Mouse (Mus musculus): ENCODE data around the gene Baiap2l2. TPM values are rescaled to one million over a fixed set of nuclear protein-coding genes. Genes with fewer than 3 reads are reported as not detected.

Gene Baiap2l2
- total RNA-seq, 2 experiments from 2014 or later, result 0.27 TPM; not detected in 1

DNA sequence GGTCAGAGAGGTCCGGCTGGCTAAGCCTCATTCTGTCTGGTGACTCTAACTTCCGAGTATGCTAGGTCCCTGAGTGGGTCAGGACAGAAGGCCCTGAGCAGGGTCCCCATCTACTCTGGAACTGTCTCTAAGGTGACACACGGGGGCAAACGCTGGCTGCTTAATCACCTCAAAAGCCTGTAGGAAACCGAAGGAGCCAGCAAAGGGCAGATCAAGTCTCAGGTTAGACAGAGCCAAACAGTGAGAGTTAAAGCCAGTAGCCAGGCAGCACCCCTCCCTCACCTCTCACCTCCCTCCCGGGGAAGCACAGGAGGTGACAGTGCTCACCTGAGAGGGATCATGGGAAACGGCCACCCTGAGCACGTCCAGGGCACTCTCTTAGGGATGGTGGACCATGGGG lies 18.4 kb upstream of the Baiap2l2 start:
- ATAC-seq (replicated peaks; ENCODE audit: poor library complexity), result no peak

DNA sequence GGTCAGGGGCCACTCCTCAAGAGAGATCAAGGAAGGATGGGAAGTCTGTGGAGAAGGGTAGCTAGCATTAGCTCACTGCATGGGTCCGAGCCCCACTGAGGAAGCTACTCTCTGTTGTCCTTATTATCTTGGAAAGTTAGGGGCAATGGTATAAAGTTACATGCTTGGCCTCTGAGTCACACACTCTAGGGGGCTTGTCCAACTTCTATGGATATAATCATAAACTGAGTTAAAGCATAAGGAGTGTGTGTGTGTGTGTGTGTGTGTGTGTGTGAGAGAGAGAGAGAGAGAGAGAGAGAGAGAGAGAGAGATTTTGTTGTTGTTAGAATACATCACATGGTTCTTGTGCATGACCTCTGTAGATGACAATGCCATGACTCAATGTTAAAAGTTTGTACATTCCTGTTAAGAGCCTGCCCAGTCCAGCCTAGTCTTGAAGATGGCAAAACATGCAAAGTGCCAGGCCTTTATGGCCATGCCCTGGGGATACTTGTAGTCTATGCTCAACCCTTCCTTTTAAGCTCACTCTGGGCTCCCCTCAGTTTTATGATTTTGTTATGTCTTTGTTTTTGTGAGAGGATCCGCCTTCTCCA lies 14.3 kb upstream of the Baiap2l2 start:
- no peak for ATAC-seq (replicated peaks; ENCODE audit: poor library complexity)

DNA sequence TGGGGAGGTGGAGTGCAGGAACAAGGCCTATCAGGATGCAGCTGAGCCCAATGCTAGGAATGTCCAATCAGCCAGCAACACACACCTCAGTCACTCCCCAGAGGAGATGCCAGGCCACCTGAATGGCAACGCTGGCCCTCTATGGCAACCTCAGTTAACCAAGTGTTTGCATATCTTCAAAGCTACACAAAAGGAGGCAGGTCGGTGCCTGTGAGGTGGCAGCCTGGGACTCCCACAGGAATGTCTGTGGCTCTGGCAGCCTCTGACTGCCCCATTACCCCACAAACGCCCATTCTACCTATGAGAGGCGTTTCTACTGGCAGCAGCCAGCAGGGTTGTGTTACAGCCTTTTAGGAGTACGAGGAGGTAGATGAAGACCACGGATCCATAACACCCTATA lies 13.2 kb upstream of the Baiap2l2 start:
- ATAC-seq (replicated peaks; ENCODE audit: poor library complexity), result no peak

DNA sequence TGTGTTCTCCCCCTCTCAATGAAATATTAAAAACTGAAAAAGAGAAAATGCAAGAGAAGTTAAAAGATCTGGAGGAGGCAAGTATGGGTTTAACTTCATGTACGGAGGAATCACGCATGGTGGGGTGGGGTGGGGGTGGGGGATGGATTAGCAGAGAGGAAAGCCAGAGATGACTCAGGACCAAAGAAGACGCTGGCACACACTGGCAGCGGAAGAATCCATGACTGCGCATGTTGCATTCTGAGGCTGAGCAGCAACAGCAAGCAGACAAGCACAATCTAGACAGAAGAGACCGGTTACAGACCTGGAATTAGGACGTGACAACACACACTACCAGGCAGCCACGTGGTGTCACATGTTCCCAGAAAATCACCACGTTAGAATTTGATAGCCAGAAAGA lies 7.4 kb upstream of the Baiap2l2 start:
- no peak for ATAC-seq (replicated peaks; ENCODE audit: poor library complexity)

DNA sequence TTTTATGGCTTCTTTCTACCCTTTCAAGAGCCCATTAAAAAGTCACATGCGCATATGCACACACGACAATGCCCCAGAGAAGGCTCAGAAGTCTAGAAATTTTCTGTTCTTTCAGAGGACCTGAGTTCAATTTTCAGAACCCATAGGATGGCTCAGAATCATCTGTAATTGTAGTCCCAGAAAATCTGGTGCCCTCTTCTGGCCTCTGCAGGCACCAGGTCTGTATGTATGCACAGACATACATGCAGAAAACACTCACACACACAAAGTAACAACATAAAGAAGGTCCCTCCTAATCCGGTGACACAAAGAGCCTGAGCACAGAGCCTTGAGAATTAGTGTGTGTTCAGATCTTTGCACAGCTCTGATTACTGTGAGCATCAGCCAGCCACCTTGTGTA lies 5.0 kb upstream of the Baiap2l2 start:
- ATAC-seq (replicated peaks; ENCODE audit: poor library complexity), result no peak

DNA sequence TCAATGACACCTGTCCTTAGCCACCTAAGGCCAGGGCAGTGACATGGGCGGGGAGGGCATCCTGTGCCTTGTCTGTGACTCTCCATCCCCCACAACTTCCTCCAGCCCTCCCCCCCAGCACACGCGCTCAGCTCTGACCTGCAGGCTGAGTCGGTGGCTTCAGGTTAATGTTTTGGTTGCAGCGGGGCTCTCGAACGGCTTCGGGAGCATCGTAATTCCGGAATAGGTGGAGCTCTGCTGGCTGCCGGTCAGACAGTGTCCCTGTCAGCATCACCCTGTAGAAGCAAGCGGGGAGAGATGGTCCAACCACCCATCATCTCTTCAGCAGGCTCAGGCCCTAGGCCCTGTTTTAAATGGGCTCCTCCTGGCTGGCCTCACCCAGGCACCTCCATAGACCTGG lies 4.1 kb upstream of the Baiap2l2 start:
- ATAC-seq (replicated peaks; ENCODE audit: poor library complexity), result no peak

DNA sequence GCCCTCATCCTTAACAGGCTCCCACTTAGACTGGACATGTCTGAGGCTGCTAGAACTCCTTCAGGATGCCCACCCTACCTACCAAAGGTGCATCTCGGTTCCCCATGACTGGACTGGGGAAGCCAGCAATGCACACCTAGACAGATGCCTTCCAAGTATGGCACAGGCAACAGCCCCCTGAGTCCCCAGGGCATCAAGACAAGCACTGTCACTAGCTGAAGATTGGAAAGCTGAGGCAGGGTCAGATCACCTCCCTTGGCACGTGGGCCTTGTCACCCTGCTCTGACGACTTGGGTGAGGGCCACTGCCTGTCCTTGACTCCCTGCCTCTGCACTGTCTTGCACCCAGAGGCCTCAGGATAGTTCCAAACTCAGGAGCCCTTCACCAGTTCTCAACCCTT lies 3.0 kb upstream of the Baiap2l2 start:
- no peak for ATAC-seq (replicated peaks; ENCODE audit: poor library complexity)

DNA sequence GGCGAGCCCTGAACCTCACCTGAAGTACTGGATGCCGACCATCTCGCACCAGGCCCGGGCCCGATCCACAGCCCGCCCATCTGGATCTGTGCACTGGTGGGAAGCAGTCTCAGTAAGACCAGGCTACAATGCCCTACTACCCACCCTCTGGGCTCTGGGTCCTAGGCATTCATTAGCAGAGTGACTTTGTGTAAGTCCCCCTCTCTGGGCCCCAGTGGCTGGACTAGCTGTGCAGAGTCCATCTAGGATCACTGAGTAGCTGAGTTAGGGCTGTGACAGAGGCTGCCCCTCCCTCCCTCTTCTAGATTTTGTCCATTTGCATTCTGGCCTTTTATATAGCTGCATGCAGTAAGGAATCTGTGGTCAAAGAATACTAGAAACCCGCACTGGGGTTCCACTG lies 1.8 kb upstream of the Baiap2l2 start:
- ATAC-seq (replicated peaks; ENCODE audit: poor library complexity), result no peak

DNA sequence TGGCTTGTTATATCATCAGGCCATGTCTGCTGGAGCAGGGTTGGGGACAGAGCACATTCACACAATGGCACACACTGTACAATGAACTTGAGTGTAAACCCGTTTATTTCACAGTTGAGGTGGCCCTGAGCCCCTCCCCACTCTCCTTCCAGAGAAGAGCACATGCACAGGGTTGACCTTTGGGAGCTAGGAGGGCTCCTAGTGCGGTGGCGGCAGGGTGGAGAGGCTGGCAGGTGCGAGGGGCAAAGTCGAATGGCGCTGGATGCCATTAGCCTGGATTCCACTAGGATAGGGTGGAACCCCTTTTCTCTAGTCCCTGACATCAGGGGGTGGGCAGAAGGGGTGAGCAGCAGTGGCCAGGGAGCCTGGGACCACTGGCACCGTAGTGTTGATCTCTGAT lies 804 bp upstream of the Baiap2l2 start:
- no peak for ATAC-seq (replicated peaks; ENCODE audit: poor library complexity)

DNA sequence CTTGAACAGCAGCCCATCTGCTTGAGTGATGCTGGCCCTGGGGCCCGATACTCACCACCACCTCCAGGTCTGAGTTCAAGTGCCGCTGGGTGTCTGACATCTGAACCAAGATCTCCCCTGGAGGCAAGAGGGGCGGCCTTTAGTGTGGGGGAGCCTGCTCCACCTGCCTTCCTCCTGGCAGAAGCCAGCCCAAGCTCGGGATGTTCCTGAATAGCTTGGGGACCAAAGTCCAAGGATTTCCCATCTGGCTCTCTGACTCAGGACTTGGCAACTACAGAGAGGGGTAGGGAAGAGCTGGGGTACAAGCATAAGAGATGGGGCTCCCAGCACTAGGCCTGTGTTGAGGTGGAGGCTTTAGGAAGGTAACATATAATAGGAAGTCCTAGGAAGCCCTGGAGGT lies 2.0 kb downstream of the Baiap2l2 start:
- ATAC-seq (replicated peaks; ENCODE audit: poor library complexity), result no peak

DNA sequence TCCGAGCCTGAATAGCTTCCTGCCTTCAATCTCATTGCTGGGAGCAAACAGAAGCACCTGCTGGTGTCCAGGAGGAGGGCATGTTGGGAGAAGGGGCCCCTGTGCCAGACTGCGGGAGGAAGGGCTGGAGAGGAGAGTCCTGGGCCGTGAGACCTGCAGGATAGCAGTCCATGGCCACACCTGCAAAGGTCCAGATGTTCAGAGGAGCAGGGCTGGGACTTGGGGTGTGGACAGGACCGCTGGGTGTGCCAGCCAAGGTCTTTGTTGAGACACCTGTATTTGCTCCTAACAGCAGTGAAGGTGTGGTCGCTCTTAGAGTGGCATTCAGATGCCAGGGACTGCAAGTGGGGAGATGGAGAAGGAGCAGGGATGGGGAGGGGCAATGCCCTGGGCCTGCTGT lies 2.9 kb downstream of the Baiap2l2 start:
- ATAC-seq (replicated peaks; ENCODE audit: poor library complexity), result no peak

DNA sequence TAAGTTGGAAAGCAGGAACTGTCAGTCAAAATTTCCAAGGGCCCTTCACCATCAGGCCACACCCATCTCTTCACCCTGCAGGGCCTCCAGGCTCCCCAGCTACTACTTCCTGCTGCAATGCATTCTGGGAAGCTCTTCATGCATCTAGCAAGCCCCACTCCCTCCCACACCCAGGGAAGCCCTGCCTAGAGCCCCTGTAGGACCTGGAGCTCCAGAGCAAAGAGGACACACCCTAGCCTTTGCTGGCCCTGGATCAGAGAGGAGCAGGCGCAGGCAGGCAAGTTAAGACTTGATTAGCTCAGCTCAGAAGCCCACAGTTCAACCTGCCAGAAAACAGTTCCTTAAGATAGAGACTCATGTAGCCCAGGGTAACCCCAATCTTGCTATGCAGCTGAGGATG lies 3.9 kb downstream of the Baiap2l2 start:
- ATAC-seq (replicated peaks; ENCODE audit: poor library complexity), result peak; percentile 92

DNA sequence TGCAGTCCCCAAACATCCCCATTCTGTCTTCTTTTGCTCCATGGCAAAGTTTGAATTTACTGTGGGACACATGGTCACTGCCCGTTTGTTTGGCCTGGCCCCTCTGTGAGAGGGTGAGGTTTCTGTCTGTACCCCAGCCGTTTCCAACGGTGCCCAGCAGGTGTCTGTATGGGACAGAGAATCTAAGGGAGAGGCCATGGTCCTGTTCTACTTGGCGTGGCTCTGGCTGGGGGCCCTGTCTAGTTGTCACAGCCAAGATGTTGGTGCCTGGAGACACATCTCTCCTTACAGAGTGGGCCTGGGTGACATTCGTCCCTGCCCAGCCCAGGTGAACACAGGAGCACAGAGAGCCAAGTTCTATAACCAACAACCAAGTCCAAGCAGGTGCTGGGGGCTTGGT lies 4.5 kb downstream of the Baiap2l2 start:
- no peak for ATAC-seq (replicated peaks; ENCODE audit: poor library complexity)

DNA sequence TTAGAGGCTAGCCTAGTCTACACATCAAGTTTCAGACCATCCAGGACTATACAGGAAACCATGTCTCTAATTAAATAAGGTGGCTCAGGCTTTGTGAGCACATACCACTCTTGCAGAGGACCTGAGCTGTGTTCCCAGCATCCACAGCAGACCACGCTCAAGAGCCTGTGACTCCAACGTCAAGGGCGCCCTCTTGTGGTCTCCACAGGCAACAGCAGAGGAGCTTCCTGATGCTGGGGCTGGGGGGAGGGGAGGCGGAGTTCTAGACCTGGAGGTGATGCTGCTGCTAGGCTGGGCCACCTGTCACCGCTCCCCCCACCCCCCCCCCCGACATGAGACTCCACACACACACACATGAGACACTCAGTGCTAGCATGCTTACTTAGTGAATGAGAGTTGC lies 5.1 kb downstream of the Baiap2l2 start:
- peak; percentile 69 for ATAC-seq (replicated peaks; ENCODE audit: poor library complexity)

DNA sequence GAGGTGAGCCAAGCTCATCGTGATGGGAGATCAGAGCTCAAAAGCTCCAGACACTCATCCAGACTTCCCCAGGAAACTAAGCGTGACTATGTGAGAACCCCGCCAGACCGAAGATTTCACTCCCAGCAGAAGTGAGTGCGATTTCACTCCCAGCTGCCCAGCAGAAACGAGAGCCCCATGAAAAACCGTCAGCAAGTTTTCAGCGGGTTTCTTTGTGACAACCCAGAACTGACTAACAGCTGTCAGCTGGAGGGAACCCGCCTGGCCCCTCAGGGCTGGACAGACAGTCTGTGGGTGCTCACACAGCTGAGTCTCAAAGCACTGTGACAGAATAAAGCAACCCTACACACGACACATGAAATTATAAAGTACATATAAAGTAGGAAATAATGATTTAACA lies 7.6 kb downstream of the Baiap2l2 start:
- ATAC-seq (replicated peaks; ENCODE audit: poor library complexity), result no peak

DNA sequence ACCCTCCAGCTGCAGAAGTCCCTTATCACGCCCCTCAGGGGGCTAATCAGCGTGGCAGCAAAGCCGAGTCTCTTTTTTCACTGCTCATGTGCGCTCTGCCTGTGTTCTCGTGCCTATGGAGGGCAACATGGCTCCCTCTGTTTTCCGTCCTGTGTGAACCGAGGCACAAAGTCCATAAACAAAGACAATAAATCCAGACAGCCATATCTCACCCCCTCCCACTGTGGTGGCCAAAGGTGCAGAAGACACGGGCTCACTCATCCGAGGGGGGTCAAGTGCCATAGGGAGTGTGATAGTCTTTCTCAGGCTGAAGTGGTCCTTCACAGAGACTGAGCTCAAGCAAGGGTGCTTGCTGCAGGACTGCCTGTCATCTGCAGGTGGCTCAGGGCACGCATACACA lies 12.3 kb downstream of the Baiap2l2 start:
- ATAC-seq (replicated peaks; ENCODE audit: poor library complexity), result no peak

DNA sequence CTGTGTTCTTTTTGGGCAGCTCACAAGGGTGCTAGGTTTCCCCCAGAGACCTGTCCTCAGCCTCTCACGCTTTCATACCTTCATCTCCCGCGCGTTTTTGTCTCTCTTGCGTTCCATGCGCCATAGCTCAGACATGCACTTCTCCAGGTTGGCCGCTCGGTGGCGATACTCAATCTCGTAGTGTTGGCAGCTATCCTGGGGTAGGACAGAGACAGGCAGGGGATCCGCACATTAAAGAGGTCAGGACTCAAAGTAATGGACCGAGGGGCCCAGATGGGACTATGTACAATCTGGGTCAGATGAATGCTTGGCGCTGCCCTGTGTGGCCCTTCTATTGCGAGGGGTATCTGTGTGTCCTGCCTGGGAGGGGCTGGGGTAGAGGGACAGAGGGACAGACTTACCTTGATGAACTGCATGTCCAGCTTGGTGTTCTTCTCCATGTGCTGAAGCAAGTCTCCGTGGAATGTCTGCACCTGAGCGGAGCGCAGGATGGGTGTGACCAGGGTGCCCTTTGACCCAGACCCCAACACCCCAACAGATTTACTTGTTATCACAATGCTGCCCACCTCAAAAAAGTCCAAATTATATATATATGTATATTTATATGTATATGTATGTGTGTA lies 14.1 kb downstream of the Baiap2l2 start:
- peak; percentile 87 for ATAC-seq (replicated peaks; ENCODE audit: poor library complexity)

DNA sequence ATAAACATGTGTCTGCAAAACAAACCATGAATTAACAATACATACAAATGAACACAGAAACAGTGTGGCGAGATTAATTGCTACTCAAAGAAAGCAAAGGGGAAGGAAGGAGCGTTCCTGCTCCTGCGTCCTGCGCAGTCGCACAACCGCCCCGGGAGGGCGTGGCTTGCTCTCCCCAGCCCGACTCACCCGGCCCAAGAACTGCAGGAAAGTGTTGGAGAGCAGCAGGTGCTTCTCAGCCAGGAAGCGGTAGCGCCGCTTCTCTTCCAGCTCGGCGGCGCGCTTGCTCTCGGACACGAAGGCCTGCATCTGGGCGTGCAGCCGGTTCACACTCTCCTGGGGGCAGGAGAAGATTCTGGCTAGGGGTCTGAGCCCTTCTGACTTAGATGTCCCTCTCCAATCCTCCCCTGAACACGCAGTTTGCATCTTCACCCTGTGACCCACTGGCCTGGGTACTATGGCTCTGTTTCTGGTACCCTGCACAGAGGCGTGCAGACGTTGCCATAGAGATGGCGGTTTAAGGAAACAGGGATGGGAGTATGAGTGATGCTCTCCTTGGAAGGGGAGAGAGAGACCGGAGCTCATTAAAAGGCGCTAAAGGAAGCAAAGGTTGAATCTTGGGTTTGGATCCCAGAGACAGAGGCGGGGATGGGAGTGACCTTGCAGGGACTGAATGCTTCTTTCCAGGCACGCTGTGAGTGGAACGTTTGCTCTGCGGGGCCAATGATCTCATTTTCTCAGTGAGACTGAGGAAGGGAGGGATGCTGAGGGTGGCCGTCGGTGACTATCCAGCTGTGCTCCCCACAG lies 14.8 kb downstream of the Baiap2l2 start:
- peak; percentile 93 for ATAC-seq (replicated peaks; ENCODE audit: poor library complexity)

DNA sequence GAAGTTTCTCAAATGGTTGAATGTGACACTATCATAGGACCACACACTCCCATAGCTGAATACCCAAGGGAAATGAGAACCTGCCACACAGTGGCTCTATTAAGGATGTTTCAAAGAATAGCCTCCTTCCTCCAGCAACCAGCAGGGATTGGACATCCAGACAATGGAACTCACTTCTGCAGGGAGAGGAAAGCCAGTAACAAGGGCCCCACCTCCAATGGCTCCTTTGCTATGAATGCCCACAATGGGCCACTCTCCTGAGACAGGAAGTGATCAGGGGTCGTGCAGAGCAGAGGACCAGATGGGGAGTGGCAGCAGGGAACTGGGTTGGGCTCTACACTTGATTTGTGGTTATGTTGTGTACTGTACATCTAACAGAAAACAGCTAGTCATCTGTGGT lies 16.8 kb downstream of the Baiap2l2 start:
- no peak for ATAC-seq (replicated peaks; ENCODE audit: poor library complexity)

DNA sequence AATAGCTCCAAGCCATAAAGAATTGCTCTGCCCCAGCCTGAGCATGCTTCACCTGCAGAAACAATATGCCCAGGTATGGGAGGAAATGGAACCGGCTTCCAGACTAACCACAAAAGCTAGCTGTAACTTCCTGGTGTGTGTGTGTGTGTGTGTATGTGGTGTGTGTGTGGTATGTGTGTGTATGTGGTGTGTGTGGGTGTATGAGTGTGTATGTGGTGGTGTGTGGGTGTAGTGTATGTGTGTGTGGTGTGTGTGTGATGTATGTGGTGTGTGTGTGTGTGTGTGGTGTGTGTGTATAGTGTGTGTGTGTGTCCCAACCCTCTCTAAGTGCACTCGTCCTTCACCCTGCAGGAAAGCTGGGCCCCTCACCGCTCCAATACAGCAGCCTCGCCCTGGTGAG lies 20.0 kb downstream of the Baiap2l2 start:
- no peak for ATAC-seq (replicated peaks; ENCODE audit: poor library complexity)

DNA sequence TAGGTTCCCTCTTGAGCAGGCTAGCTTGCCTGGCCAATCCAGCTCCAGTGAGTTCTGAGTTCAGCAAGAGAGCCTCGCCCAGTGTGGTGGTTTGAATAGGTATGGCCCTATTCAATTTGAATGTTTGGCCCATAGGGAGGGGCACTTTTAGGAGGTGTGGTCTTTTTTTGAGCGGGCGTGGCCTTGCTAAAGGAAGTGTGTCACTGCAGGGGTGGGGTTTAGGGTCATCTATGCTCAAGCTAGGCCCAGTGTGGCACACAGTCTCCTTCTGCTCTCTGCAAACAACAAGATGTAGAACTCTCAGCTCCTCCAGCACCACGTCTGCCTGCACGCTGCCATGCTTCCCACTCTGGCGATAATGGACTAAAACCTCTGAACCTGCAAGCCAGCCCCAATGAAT lies 21.6 kb downstream of the Baiap2l2 start:
- no peak for ATAC-seq (replicated peaks; ENCODE audit: poor library complexity)

DNA sequence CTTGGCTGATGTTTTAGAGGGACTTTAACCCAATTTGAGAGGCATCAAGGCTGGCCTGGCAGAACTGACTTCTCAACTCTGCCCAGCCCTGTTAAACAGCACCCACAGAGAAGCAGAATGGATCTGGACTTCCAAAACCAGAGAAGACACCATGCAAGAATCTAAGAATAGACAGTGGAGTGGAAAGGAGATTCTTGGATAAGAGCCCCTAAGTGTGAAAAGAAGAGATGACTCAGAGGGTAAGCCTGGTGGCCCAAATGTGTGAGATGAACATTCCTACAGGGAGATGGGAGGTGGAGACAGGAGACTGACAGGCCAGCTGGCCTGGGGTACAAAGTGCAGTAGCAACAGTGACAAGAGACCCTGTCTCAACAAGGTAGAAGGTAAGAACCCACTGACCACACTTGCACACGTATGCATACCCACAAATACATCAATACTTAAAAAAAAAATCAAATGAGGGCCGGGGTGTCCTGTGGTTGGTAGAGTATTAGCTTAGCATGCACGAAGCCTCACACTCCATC lies 22.5 kb downstream of the Baiap2l2 start:
- ATAC-seq (replicated peaks; ENCODE audit: poor library complexity), result no peak

All from megakaryocyte progenitor cell, adult 5-6 weeks (primary cell).